Mouse (Mus musculus) heart, embryonic 11.5 days (tissue): ENCODE measurements around the gene Tbrg4. TPM values are rescaled to one million over a fixed set of nuclear protein-coding genes. Genes with fewer than 3 reads are reported as not detected.

Source experiments
- ATAC-seq: fragments of 200-750 bp; cut with Nextera tagmentation; replicated peaks from 2 replicates; pipeline ENCODE4 v1.8.0; 2017; ENCODE audit warnings: moderate library complexity; ENCODE audit not compliant: insufficient number of reproducible peaks, low FRiP score, low TSS enrichment
- H3K27ac ChIP-seq: fragments of 300-500 bp; sonication (generic); 2 replicates; pipeline ENCODE4 v1.5.1; 2014; ENCODE audit warnings: mild to moderate bottlenecking, low read depth, low read length
- H3K27me3 ChIP-seq: fragments of 300-500 bp; sonication (generic); 2 replicates; pipeline ENCODE4 v1.6.1; 2014; ENCODE audit warnings: mild to moderate bottlenecking, low read length, mixed read lengths; ENCODE audit not compliant: control insufficient read depth, insufficient read depth
- H3K36me3 ChIP-seq: fragments of 300-500 bp; sonication (generic); 2 replicates; pipeline ENCODE4 v1.6.1; 2014; ENCODE audit warnings: mild to moderate bottlenecking, low read length, moderate library complexity, mixed read lengths; ENCODE audit not compliant: control insufficient read depth, insufficient read depth
- H3K4me1 ChIP-seq: fragments of 300-500 bp; sonication (generic); 2 replicates; pipeline ENCODE4 v1.6.1; 2014; ENCODE audit warnings: low read length; ENCODE audit not compliant: control insufficient read depth, insufficient read depth
- H3K4me2 ChIP-seq: fragments of 300-500 bp; sonication (generic); 2 replicates; pipeline ENCODE4 v1.6.1; 2014; ENCODE audit warnings: mild to moderate bottlenecking, moderate library complexity
- H3K4me3 ChIP-seq: fragments of 300-500 bp; sonication (generic); 2 replicates; pipeline ENCODE4 v1.5.1; 2014; ENCODE audit warnings: low read depth, low read length
- H3K9ac ChIP-seq: fragments of 300-500 bp; sonication (generic); 2 replicates; pipeline ENCODE4 v1.6.1; 2014; ENCODE audit warnings: mild to moderate bottlenecking, low read depth, low read length, moderate library complexity
- H3K9me3 ChIP-seq: fragments of 300-500 bp; sonication (generic); replicated peaks from 2 replicates; pipeline ENCODE4 v1.6.1; 2016; ENCODE audit warnings: low read length; ENCODE audit not compliant: control insufficient read depth
- WGBS: fragments of 180-500 bp; shearing (Covaris S2); extraction: QIAGEN DNeasy Blood & Tissue Kit; methylation state at CpG from one replicate; pipeline ENCODE4 v1.1.7; 2014; ENCODE audit not compliant: insufficient replicate concordance; 5-methylcytosine and 5-hydroxymethylcytosine counted together
- polyA plus RNA-seq: library from polyadenylated mRNA; unstranded; fragments of >200 nt; fragmentation: Nextera tagmentation; extraction: Ambion mirVana; gene quantifications from 2 replicates; pipeline ENCODE4 v1.2.1, GENCODE M21; 2014

Tbrg4 gene
- polyA plus RNA-seq, 1 experiment from 2014 or later: 45.8 TPM

- peak within 1 kb of the TSS; percentile 68 for H3K4me2 ChIP-seq
- H3K27ac ChIP-seq: no peak within 1 kb of the TSS
- no peaks in the 10 kb centered on the region for H3K36me3 ChIP-seq
- WGBS: 7% methylated on average over 41 of the region's 41 CpGs
- peak within 1 kb of the TSS; percentile 38 for H3K4me3 ChIP-seq
- H3K9me3 ChIP-seq: no peaks in the 10 kb centered on the region
- H3K9ac ChIP-seq: 0 out of 2 replicates have a peak within 1 kb of the TSS, but pooled peaks have one; percentile 56
- peaks cover 24% of the 10 kb centered on the region for H3K4me1 ChIP-seq
- 0 out of 2 replicates have a peak, but pooled peaks have one; percentile 8 for ATAC-seq
- peaks cover 50% of the 10 kb centered on the region for H3K27me3 ChIP-seq
Measured at GRCm38 (mm10) chr11:6605491-6606399, 20.1 kb downstream of the Tbrg4 start, which contains the start of gene Nacad. Gene Nacad, minus strand, starts transcription at chr11:6606053.

- Histone ChIP-seq H3K27ac (no peak overlapping the region), H3K4me3 (peak overlapping the region; percentile 38), H3K4me2 (peak overlapping the region; percentile 68), H3K36me3 (no peaks in the 10 kb centered on the region), H3K4me1 (peaks cover 24% of the 10 kb centered on the region), H3K9ac (0 out of 2 replicates have a peak overlapping the region, but pooled peaks have one; percentile 56), H3K9me3 (no peaks in the 10 kb centered on the region), H3K27me3 (peaks cover 55% of the 10 kb centered on the region)
- no peak for ATAC-seq
- WGBS: 14% methylated on average over 13 of the region's 13 CpGs
Measured at GRCm38 (mm10) chr11:6605021-6605481, 20.8 kb downstream of the Tbrg4 start.

GRCm38 (mm10) chr11:6604604-6604936 is 21.3 kb downstream of the Tbrg4 start:
- Histone ChIP-seq H3K27me3 (peaks cover 55% of the 10 kb centered on the region), H3K4me3 (no peak overlapping the region), H3K4me2 (no peak overlapping the region; the same call in 1 of the 2 replicates), H3K9me3 (no peaks in the 10 kb centered on the region), H3K4me1 (peaks cover 28% of the 10 kb centered on the region), H3K27ac (no peak overlapping the region), H3K36me3 (no peaks in the 10 kb centered on the region), H3K9ac (no peak overlapping the region)
- no peak for ATAC-seq

GRCm38 (mm10) chr11:6603887-6604603 is 21.8 kb downstream of the Tbrg4 start:
- no peak overlapping the region for H3K27ac ChIP-seq
- peaks cover 55% of the 10 kb centered on the region for H3K27me3 ChIP-seq

GRCm38 (mm10) chr11:6603224-6603623 is 22.6 kb downstream of the Tbrg4 start:
- Histone ChIP-seq H3K9me3 (no peaks in the 10 kb centered on the region), H3K4me2 (0 out of 2 replicates have a peak overlapping the region, but pooled peaks have one; percentile 9), H3K27ac (no peak overlapping the region), H3K4me1 (peaks cover 41% of the 10 kb centered on the region), H3K27me3 (peaks cover 55% of the 10 kb centered on the region), H3K4me3 (no peak overlapping the region), H3K9ac (no peak overlapping the region), H3K36me3 (no peaks in the 10 kb centered on the region)
- 74% methylated on average over 9 of the region's 9 CpGs for WGBS
- no peak for ATAC-seq

More at GRCm38 (mm10) chr11:6603887-6604603, 21.8 kb downstream of the Tbrg4 start:
- Histone ChIP-seq H3K4me2 (peak overlapping the region; percentile 24; the same call in 1 of the 2 replicates), H3K4me3 (no peak overlapping the region), H3K4me1 (peaks cover 33% of the 10 kb centered on the region), H3K9ac (no peak overlapping the region), H3K36me3 (no peaks in the 10 kb centered on the region), H3K9me3 (no peaks in the 10 kb centered on the region)
- WGBS: 23% methylated on average over 12 of the region's 12 CpGs
- peak; percentile 62 for ATAC-seq

GRCm38 (mm10) chr11:6602662-6603061 is 23.2 kb downstream of the Tbrg4 start:
- H3K4me1 ChIP-seq: peaks cover 47% of the 10 kb centered on the region
- no peak for ATAC-seq
- no peak overlapping the region for H3K27ac ChIP-seq
- H3K9me3 ChIP-seq: no peaks in the 10 kb centered on the region
- H3K36me3 ChIP-seq: no peaks in the 10 kb centered on the region
- WGBS: 80% methylated on average over 9 of the region's 9 CpGs
- no peak overlapping the region for H3K4me3 ChIP-seq
- H3K4me2 ChIP-seq: no peak overlapping the region
- H3K9ac ChIP-seq: no peak overlapping the region
- peaks cover 55% of the 10 kb centered on the region for H3K27me3 ChIP-seq

GRCm38 (mm10) chr11:6601649-6602480 is 24.0 kb downstream of the Tbrg4 start:
- H3K4me1 ChIP-seq: peaks cover 49% of the 10 kb centered on the region
- peaks cover 1% of the 10 kb centered on the region for H3K36me3 ChIP-seq
- no peak for ATAC-seq
- H3K4me3 ChIP-seq: no peak overlapping the region
- H3K27me3 ChIP-seq: peaks cover 50% of the 10 kb centered on the region
- no peaks in the 10 kb centered on the region for H3K9me3 ChIP-seq
- no peak overlapping the region for H3K9ac ChIP-seq
- H3K27ac ChIP-seq: no peak overlapping the region
- H3K4me2 ChIP-seq: no peak overlapping the region
- WGBS: 72% methylated on average over 20 of the region's 20 CpGs
